Mouse (Mus musculus): Measurements from ENCODE around the gene Olfr355. TPM values are rescaled to one million over a fixed set of nuclear protein-coding genes. Genes with fewer than 3 reads are reported as not detected.

Gene Olfr355
- total RNA-seq (2023), result not detected

GRCm38 (mm10) chr2:36928797-36929196 lies at the start of gene Olfr355:
Olfr355 (minus strand) TSS chr2:36928897.

GRCm38 (mm10) chr2:36936821-36937220 lies 8.1 kb upstream of the Olfr355 start, which contains the start of gene Olfr356:
Olfr356 (plus strand) TSS chr2:36937121.

GRCm38 (mm10) chr2:36905380-36905779 lies 23.3 kb downstream of the Olfr355 start, which contains the start of gene Olfr354:
Olfr354 (plus strand) TSS chr2:36905680.

GRCm38 (mm10) chr2:36892836-36893235 lies 35.9 kb downstream of the Olfr355 start, which contains the start of gene Olfr353:
Olfr353 (minus strand) TSS chr2:36892936.

Other genes with a start within 250 kb of the Olfr355 start
- not detected for gene Olfr346, start 243.1 kb downstream of the Olfr355 start, total RNA-seq (2023)
- gene Olfr347, start 197.0 kb downstream of the Olfr355 start, total RNA-seq (2023), result not detected
- gene Olfr348, start 144.6 kb downstream of the Olfr355 start, total RNA-seq (2023), result not detected
- gene Olfr50, start 138.4 kb downstream of the Olfr355 start, total RNA-seq (2023), result not detected
- not detected for gene Olfr3, start 111.9 kb downstream of the Olfr355 start, total RNA-seq (2023)
- gene Olfr350, start 82.6 kb downstream of the Olfr355 start, total RNA-seq (2023), result not detected
- not detected for gene Olfr351, start 66.2 kb downstream of the Olfr355 start, total RNA-seq (2023)
- not detected for gene Olfr352, start 60.4 kb downstream of the Olfr355 start, total RNA-seq (2023)
- not detected for gene Olfr353, start 36.0 kb downstream of the Olfr355 start, total RNA-seq (2023)
- not detected for gene Olfr354, start 23.2 kb downstream of the Olfr355 start, total RNA-seq (2023)
- not detected for gene Olfr356, start 8.2 kb upstream of the Olfr355 start, total RNA-seq (2023)
- gene Olfr357, start 64.9 kb upstream of the Olfr355 start, total RNA-seq (2023), result not detected
- not detected for gene Olfr358, start 80.4 kb upstream of the Olfr355 start, total RNA-seq (2023)
- not detected for gene Olfr360, start 136.8 kb upstream of the Olfr355 start, total RNA-seq (2023)
- gene Olfr361, start 160.4 kb upstream of the Olfr355 start, total RNA-seq (2023), result not detected
- gene Olfr362, start 189.0 kb upstream of the Olfr355 start, total RNA-seq (2023), result not detected
- gene Olfr364-ps1, start 210.4 kb upstream of the Olfr355 start, total RNA-seq (2023), result not detected